Mouse (Mus musculus) forebrain, postnatal 0 days (tissue): ENCODE measurements at regions not wholly inside any gene's neighbourhood (a gene's known extent, or its start where the extent isn't known, plus 50 kb on each side); places are given as distances from the start of the nearest gene placed in this dataset.

Experiments
- ATAC-seq: fragments of 200-750 bp; cut with Nextera tagmentation; 2 replicates; pipeline ENCODE4 v1.8.0; 2017; ENCODE audit warnings: mild to moderate bottlenecking, moderate library complexity
- DNase-seq: peaks from one replicate; pipeline ENCODE4 v3.0.0-alpha.2; 2015
- H3K27ac ChIP-seq: fragments of 300-500 bp; sonication (generic); 2 replicates; pipeline ENCODE4 v1.5.1; 2014; ENCODE audit warnings: low read depth, mild to moderate bottlenecking, antibody characterized with exemption, low read length, moderate library complexity, mixed read lengths
- H3K27me3 ChIP-seq: fragments of 300-500 bp; sonication (generic); 2 replicates; pipeline ENCODE4 v1.6.1; 2014; ENCODE audit warnings: mild to moderate bottlenecking, low read length, mixed read lengths; ENCODE audit not compliant: insufficient read depth
- H3K36me3 ChIP-seq: fragments of 300-500 bp; sonication (generic); 2 replicates; pipeline ENCODE4 v1.6.1; 2014; ENCODE audit warnings: mild to moderate bottlenecking, moderate library complexity; ENCODE audit not compliant: insufficient read depth
- H3K4me1 ChIP-seq: fragments of 300-500 bp; sonication (generic); 2 replicates; pipeline ENCODE4 v1.6.1; 2014; ENCODE audit warnings: antibody characterized with exemption; ENCODE audit not compliant: insufficient read depth
- H3K4me2 ChIP-seq: fragments of 300-500 bp; sonication (generic); 2 replicates; pipeline ENCODE4 v1.6.1; 2014; ENCODE audit warnings: low read depth, mild to moderate bottlenecking, moderate library complexity
- H3K4me3 ChIP-seq: fragments of 300-500 bp; sonication (generic); 2 replicates; pipeline ENCODE4 v1.5.1; 2014; ENCODE audit warnings: low read depth, low read length, mixed read lengths
- H3K9ac ChIP-seq: fragments of 300-500 bp; sonication (generic); 2 replicates; pipeline ENCODE4 v1.6.1; 2014; ENCODE audit warnings: mild to moderate bottlenecking
- H3K9me3 ChIP-seq: fragments of 300-500 bp; sonication (generic); 2 replicates; pipeline ENCODE4 v1.6.1; 2016; ENCODE audit warnings: low read length
- CTCF ChIP-seq: sonication (generic); IDR thresholded peaks from 2 replicates; pipeline ENCODE4 v1.5.1; 2016; ENCODE audit warnings: antibody characterized with exemption, control low read depth, low read depth
- WGBS: fragments of 180-500 bp; shearing (Covaris S2); extraction: QIAGEN DNeasy Blood & Tissue Kit; methylation state at CpG from one replicate; pipeline ENCODE4 v1.1.7; 2014; 5-methylcytosine and 5-hydroxymethylcytosine counted together

GRCm38 (mm10) chr1:24938303-24939263 is 260.2 kb downstream of the Lmbrd1 start:
- no peaks in the 10 kb centered on the region for H3K4me1 ChIP-seq
- H3K36me3 ChIP-seq, result no peaks in the 10 kb centered on the region
- H3K9ac ChIP-seq, result no peak overlapping the region
- no peak for TF ChIP-seq CTCF
- H3K9me3 ChIP-seq, result no peaks in the 10 kb centered on the region
- H3K27me3 ChIP-seq, result no peaks in the 10 kb centered on the region
- H3K27ac ChIP-seq, result no peak overlapping the region
- DNase-seq (no peak), ATAC-seq (peak; percentile 61)
- WGBS, result 15% methylated on average over 3 of the region's 3 CpGs
- H3K4me2 ChIP-seq, result no peak overlapping the region
- H3K4me3 ChIP-seq, result no peak overlapping the region

- Histone ChIP-seq H3K4me2 (no peak overlapping the region), H3K9ac (no peak overlapping the region), H3K9me3 (no peaks in the 10 kb centered on the region), H3K27me3 (no peaks in the 10 kb centered on the region), H3K36me3 (no peaks in the 10 kb centered on the region), H3K4me1 (no peaks in the 10 kb centered on the region), H3K27ac (no peak overlapping the region), H3K4me3 (no peak overlapping the region)
- ATAC-seq (peak; percentile 32; the same call in 1 of the 2 replicates), DNase-seq (no peak)
- WGBS, result 68% methylated on average over 8 of the region's 8 CpGs
- no peak for TF ChIP-seq CTCF
These were observed 264.4 kb downstream of the Lmbrd1 start for GRCm38 (mm10) chr1:24942757-24943296.

DNA sequence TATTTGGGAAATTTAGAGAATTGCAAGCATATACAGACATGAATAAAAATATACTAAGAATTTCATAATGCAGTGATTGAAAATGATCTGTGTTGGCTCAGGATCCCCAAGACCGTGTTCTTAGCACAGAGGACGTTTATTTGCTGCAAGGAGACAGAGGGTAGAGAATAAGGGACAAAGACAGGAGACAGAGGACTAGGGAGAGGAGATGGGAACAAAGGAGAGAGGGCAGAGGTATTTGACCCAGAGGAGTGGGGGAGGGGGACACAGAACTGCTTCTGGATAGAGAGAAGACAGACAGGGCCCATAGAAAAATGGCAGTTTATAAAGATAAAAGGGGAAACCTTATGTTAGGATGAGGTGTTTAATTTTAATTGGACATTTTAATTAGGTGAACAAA is 265.0 kb downstream of the Lmbrd1 start:
- Histone ChIP-seq H3K27me3 (no peaks in the 10 kb centered on the region), H3K9ac (no peak overlapping the region), H3K4me2 (no peak overlapping the region), H3K27ac (no peak overlapping the region), H3K36me3 (no peaks in the 10 kb centered on the region), H3K4me1 (no peaks in the 10 kb centered on the region), H3K4me3 (no peak overlapping the region), H3K9me3 (no peaks in the 10 kb centered on the region)
- no peak for TF ChIP-seq CTCF
- 25% methylated on average over 2 of the region's 2 CpGs for WGBS
- no peak for ATAC-seq
- DNase-seq, result no peak

DNA sequence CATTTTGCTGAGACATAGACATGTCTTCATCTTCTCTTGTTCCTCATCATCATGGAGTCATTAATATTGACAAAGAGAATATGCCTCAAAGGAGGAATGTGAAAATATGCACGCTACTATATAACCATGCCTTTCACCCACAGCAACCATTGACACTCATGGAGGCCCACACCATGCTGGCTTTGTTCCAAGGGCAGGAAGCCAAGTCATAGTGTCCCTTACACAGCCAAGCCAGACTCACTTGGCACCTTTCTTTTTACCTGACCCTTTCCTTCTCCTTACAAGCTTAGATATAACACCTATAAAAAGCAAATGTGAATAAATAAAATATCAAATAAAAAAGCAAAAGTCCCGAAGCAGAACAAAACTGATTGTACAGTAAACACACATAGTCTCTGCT is 294.3 kb downstream of the Lmbrd1 start:
- DNase-seq (no peak), ATAC-seq (no peak)
- H3K4me1 ChIP-seq, result no peaks in the 10 kb centered on the region
- no peaks in the 10 kb centered on the region for H3K36me3 ChIP-seq
- no peak overlapping the region for H3K27ac ChIP-seq
- no peak overlapping the region for H3K4me3 ChIP-seq
- H3K27me3 ChIP-seq, result no peaks in the 10 kb centered on the region
- no peaks in the 10 kb centered on the region for H3K9me3 ChIP-seq
- WGBS, result 80% methylated on average over 2 of the region's 2 CpGs
- H3K9ac ChIP-seq, result no peak overlapping the region
- H3K4me2 ChIP-seq, result no peak overlapping the region
- TF ChIP-seq CTCF, result no peak

DNA sequence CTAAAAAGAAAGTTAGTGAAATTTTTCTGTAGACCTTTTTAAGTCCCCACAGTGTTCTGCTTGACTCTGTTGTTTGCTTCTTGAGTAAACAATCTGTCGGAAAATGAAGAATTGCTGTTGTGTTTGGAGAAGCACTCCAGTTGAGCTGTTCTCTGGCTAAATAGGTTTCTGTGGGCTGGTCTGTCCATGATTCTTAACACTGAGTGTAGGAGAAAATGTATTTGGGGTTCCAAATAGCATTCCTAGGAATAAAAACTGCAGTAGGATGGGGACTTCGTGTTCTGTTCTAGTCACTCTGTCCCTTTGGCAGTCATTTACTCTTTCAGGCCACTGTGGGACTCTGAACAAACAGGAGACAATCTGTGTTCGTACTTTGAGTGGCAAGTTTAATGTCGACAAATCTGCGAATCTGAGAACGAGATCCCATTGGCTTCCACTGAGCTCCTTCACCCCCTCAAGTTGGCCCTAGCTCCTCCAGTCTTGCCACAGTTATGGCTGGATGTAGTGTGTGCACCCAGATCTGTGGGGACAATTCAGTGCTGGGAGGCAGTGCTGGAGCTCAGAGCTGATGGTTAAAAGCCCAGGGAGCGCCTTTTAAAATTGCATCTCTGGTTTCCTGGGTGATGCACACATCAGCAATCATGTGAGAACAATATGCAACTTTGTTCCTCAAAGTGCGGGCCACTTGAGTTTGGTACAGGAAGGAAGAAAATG is 330.2 kb downstream of the Lmbrd1 start:
- no peak overlapping the region for H3K4me2 ChIP-seq
- no peak overlapping the region for H3K4me3 ChIP-seq
- WGBS, result 42% methylated on average over 8 of the region's 8 CpGs
- H3K9ac ChIP-seq, result no peak overlapping the region
- ATAC-seq (peak; percentile 77), DNase-seq (peak; percentile 20)
- H3K36me3 ChIP-seq, result no peaks in the 10 kb centered on the region
- H3K4me1 ChIP-seq, result no peaks in the 10 kb centered on the region
- H3K27me3 ChIP-seq, result no peaks in the 10 kb centered on the region
- TF ChIP-seq CTCF, result no peak
- peak overlapping the region; percentile 35; the same call in 1 of the 2 replicates for H3K27ac ChIP-seq
- no peaks in the 10 kb centered on the region for H3K9me3 ChIP-seq

DNA sequence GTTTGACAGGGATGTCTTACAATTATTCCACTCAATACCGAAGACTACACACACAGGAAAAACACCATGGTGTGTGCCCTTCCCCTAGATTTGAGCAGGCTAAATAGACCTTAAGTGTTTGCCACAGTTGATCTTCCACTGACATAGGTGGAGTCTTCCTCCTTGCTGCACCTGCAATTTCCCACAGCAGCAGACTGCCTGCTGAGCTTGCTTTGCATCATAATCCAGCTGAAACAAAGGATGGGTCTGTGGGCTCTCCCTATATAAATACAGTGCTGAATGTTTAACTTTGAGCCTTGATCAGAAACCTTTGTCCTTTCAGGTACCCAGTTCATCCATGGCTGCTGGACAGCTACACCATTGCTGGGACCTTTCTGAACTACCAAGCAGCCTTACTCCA is 334.3 kb downstream of the Lmbrd1 start:
- DNase-seq (no peak), ATAC-seq (no peak)
- Histone ChIP-seq H3K9ac (no peak overlapping the region), H3K36me3 (no peaks in the 10 kb centered on the region), H3K4me2 (no peak overlapping the region), H3K27me3 (no peaks in the 10 kb centered on the region), H3K27ac (no peak overlapping the region), H3K4me3 (no peak overlapping the region), H3K9me3 (no peaks in the 10 kb centered on the region), H3K4me1 (no peaks in the 10 kb centered on the region)
- TF ChIP-seq CTCF, result no peak
- 86% methylated on average over 1 of the region's 1 CpGs for WGBS
